Mouse (Mus musculus): ENCODE results near the gene Cand2. TPM values are rescaled to one million over a fixed set of nuclear protein-coding genes. Genes with fewer than 3 reads are reported as not detected.

Gene Cand2
- polyA plus RNA-seq, 1 experiment from 2014 or later, result 9.8 TPM

DNA sequence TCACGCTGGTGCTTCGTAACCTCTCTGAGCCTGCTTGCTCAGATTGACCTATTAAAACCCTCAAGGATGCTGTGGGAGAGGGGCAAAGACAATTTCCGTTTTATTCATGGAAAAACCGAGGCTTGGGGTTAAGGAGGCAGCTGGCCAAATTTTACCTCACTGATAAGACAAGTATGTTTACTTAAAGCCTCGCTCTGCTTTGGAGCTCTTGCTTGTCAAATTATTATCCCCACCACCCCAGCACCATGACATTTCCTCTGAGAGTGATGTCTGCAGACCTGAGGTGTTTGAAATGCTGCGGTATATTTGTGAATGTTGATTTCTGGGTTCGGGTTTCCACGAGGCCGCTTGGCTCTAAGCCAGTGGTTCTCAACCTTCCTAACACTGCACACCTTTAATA is 2.0 kb downstream of the Cand2 start:
- 75% methylated on average over 9 of the region's 9 CpGs for WGBS
- peak overlapping the region; percentile 87 for H3K4me2 ChIP-seq
- H3K4me1 ChIP-seq, result peaks cover 34% of the 10 kb centered on the region
- no peaks in the 10 kb centered on the region for H3K9me3 ChIP-seq (replicated peaks)
- H3K27ac ChIP-seq (replicated peaks), result 0 out of 2 replicates have a peak overlapping the region, but pooled peaks have one; percentile 23
- peak overlapping the region; percentile 69 for H3K4me3 ChIP-seq (replicated peaks)
- H3K36me3 ChIP-seq, result peaks cover 9% of the 10 kb centered on the region
- no peak for ATAC-seq (ENCODE audit: low FRiP score)
- no peak overlapping the region for H3K9ac ChIP-seq (replicated peaks)
- no peaks in the 10 kb centered on the region for H3K27me3 ChIP-seq (replicated peaks)

DNA sequence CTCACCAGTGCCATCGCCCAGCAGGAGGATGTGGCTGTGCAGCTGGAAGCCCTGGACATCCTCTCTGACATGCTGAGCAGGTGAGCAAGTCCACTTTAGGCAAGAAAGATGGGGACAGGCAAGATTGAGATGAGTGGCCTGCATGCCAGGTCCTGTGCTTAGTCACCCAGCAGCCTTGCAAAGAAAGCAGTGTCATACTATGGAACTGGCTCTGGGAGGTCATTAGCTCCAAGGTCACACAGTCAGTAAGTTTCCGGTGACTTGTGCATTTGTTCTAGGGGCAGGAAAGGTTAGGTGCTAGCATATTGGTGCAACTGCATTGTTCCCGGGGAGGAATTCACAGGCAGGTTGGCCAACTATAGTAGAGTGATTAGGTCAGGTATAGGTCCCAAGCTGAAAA is 8.4 kb downstream of the Cand2 start:
- 96% methylated on average over 3 of the region's 3 CpGs for WGBS
- H3K9me3 ChIP-seq (replicated peaks), result no peaks in the 10 kb centered on the region
- H3K36me3 ChIP-seq, result peaks cover 69% of the 10 kb centered on the region
- H3K27ac ChIP-seq (replicated peaks), result no peak overlapping the region
- H3K4me3 ChIP-seq (replicated peaks), result no peak overlapping the region
- no peaks in the 10 kb centered on the region for H3K27me3 ChIP-seq (replicated peaks)
- no peak overlapping the region for H3K9ac ChIP-seq (replicated peaks)
- no peaks in the 10 kb centered on the region for H3K4me1 ChIP-seq
- H3K4me2 ChIP-seq, result no peak overlapping the region
- ATAC-seq (ENCODE audit: low FRiP score), result no peak

- ATAC-seq (ENCODE audit: low FRiP score), result no peak
- Histone ChIP-seq H3K9ac (replicated peaks) (no peak overlapping the region), H3K36me3 (peaks cover 93% of the 10 kb centered on the region), H3K4me2 (no peak overlapping the region), H3K27ac (replicated peaks) (no peak overlapping the region), H3K4me1 (0 out of 2 replicates have a peak, but pooled peaks cover 4% of the 10 kb centered on the region), H3K9me3 (replicated peaks) (no peaks in the 10 kb centered on the region), H3K4me3 (replicated peaks) (no peak overlapping the region), H3K27me3 (replicated peaks) (no peaks in the 10 kb centered on the region)
- WGBS, result 86% methylated on average over 10 of the region's 10 CpGs
Measured at GRCm38 (mm10) chr6:115791016-115791415, 16.7 kb downstream of the Cand2 start.

DNA sequence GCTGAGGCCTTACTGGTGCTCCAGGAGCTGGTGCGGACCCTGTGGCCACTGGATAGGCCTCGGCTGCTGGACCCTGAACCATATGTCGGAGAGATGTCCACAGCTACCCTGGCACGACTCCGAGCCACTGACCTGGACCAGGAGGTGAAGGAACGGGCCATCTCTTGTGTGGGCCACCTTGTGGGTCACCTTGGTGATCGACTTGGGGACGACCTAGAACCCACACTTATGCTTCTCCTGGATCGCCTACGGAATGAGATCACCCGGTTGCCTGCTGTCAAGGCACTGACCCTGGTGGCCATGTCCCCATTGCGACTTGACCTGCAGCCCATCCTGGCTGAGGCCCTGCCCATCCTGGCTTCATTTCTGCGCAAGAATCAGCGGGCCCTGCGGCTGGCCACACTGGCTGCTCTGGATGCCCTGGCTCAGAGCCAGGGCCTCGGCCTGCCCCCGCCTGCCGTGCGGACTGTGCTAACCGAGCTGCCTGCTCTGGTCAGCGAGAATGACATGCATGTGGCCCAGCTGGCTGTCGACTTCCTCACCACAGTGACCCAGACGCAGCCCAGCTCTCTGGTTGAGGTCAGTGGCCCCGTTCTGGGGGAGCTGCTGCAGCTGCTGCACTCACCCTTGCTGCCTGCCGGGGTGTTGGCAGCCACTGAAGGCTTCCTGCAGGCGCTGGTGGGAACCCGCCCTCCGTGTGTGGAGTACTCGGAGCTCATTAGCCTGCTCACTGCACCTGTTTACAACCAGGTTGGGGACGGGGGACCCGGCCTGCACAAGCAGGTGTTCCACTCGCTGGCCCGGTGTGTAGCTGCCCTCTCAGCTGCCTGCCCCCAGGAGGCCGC is 17.7 kb downstream of the Cand2 start:
- Histone ChIP-seq H3K4me3 (replicated peaks) (no peak overlapping the region), H3K27me3 (replicated peaks) (no peaks in the 10 kb centered on the region), H3K4me2 (no peak overlapping the region), H3K27ac (replicated peaks) (no peak overlapping the region), H3K9ac (replicated peaks) (no peak overlapping the region), H3K9me3 (replicated peaks) (no peaks in the 10 kb centered on the region), H3K4me1 (0 out of 2 replicates have a peak, but pooled peaks cover 4% of the 10 kb centered on the region), H3K36me3 (peaks cover 93% of the 10 kb centered on the region)
- ATAC-seq (ENCODE audit: low FRiP score), result no peak
- 87% methylated on average over 34 of the region's 34 CpGs for WGBS

GRCm38 (mm10) chr6:115792691-115793215 is 18.4 kb downstream of the Cand2 start:
- peaks cover 93% of the 10 kb centered on the region for H3K36me3 ChIP-seq
- ATAC-seq (ENCODE audit: low FRiP score), result no peak
- no peak overlapping the region for H3K4me3 ChIP-seq (replicated peaks)
- H3K27ac ChIP-seq (replicated peaks), result no peak overlapping the region
- H3K27me3 ChIP-seq (replicated peaks), result no peaks in the 10 kb centered on the region
- H3K9ac ChIP-seq (replicated peaks), result no peak overlapping the region
- no peaks in the 10 kb centered on the region for H3K9me3 ChIP-seq (replicated peaks)
- 90% methylated on average over 21 of the region's 21 CpGs for WGBS
- 0 out of 2 replicates have a peak, but pooled peaks cover 4% of the 10 kb centered on the region for H3K4me1 ChIP-seq
- H3K4me2 ChIP-seq, result no peak overlapping the region

DNA sequence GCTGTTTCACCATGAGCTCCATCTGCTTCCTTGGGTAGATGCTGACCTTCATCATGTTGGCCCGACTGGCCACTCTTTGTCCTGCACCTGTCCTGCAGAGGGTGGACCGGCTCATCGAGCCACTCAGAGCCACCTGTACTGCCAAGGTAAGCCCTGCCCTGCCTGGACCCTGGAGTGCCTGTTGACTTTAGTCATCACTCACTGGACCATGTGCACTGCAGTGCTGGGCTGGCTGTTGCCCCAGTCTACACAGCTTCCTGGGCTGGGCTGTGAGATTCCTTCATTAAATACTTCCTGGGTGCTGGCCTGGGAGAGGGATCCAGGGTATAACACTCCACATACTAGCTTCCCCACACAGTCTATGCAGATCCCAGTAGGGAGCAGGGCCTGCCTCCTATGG is 27.5 kb downstream of the Cand2 start:
- H3K27me3 ChIP-seq (replicated peaks), result no peaks in the 10 kb centered on the region
- no peaks in the 10 kb centered on the region for H3K9me3 ChIP-seq (replicated peaks)
- no peak for ATAC-seq (ENCODE audit: low FRiP score)
- H3K36me3 ChIP-seq, result peaks cover 94% of the 10 kb centered on the region
- H3K4me2 ChIP-seq, result no peak overlapping the region
- no peak overlapping the region for H3K4me3 ChIP-seq (replicated peaks)
- H3K9ac ChIP-seq (replicated peaks), result no peak overlapping the region
- 96% methylated on average over 3 of the region's 3 CpGs for WGBS
- H3K4me1 ChIP-seq, result peaks cover 20% of the 10 kb centered on the region
- H3K27ac ChIP-seq (replicated peaks), result no peak overlapping the region

- no peak overlapping the region for H3K9ac ChIP-seq (replicated peaks)
- no peak overlapping the region for H3K4me2 ChIP-seq
- peaks cover 81% of the 10 kb centered on the region for H3K36me3 ChIP-seq
- 0 out of 2 replicates have a peak, but pooled peaks have one; percentile 35 for ATAC-seq (ENCODE audit: low FRiP score)
- no peak overlapping the region for H3K4me3 ChIP-seq (replicated peaks)
- 42% methylated on average over 16 of the region's 16 CpGs for WGBS
- no peaks in the 10 kb centered on the region for H3K27me3 ChIP-seq (replicated peaks)
- no peaks in the 10 kb centered on the region for H3K9me3 ChIP-seq (replicated peaks)
- H3K27ac ChIP-seq (replicated peaks), result 0 out of 2 replicates have a peak overlapping the region, but pooled peaks have one; percentile 18
- peaks cover 31% of the 10 kb centered on the region for H3K4me1 ChIP-seq
Measured at GRCm38 (mm10) chr6:115803541-115804382, 29.4 kb downstream of the Cand2 start.

GRCm38 (mm10) chr6:115804432-115805192 is 30.3 kb downstream of the Cand2 start:
- no peak overlapping the region for H3K4me3 ChIP-seq (replicated peaks)
- H3K9ac ChIP-seq (replicated peaks), result no peak overlapping the region
- H3K36me3 ChIP-seq, result peaks cover 72% of the 10 kb centered on the region
- H3K4me1 ChIP-seq, result peaks cover 31% of the 10 kb centered on the region
- no peak for ATAC-seq (ENCODE audit: low FRiP score)
- 62% methylated on average over 10 of the region's 10 CpGs for WGBS
- no peaks in the 10 kb centered on the region for H3K27me3 ChIP-seq (replicated peaks)
- no peak overlapping the region for H3K27ac ChIP-seq (replicated peaks)
- no peaks in the 10 kb centered on the region for H3K9me3 ChIP-seq (replicated peaks)
- H3K4me2 ChIP-seq, result no peak overlapping the region

GRCm38 (mm10) chr6:115807464-115808195 is 33.3 kb downstream of the Cand2 start:
- Histone ChIP-seq H3K4me1 (peaks cover 31% of the 10 kb centered on the region), H3K4me3 (replicated peaks) (peak overlapping the region; percentile 90), H3K27ac (replicated peaks) (peak overlapping the region; percentile 95), H3K36me3 (peaks cover 44% of the 10 kb centered on the region), H3K4me2 (peak overlapping the region; percentile 87), H3K9ac (replicated peaks) (peak overlapping the region; percentile 93), H3K27me3 (replicated peaks) (no peaks in the 10 kb centered on the region), H3K9me3 (replicated peaks) (no peaks in the 10 kb centered on the region)
- no peak for ATAC-seq (ENCODE audit: low FRiP score)
- 3% methylated on average over 15 of the region's 15 CpGs for WGBS

- Histone ChIP-seq H3K4me1 (peaks cover 31% of the 10 kb centered on the region), H3K9me3 (replicated peaks) (no peaks in the 10 kb centered on the region), H3K36me3 (peaks cover 40% of the 10 kb centered on the region), H3K27me3 (replicated peaks) (no peaks in the 10 kb centered on the region), H3K4me3 (replicated peaks) (peak overlapping the region; percentile 90), H3K27ac (replicated peaks) (peak overlapping the region; percentile 95), H3K4me2 (peak overlapping the region; percentile 87), H3K9ac (replicated peaks) (peak overlapping the region; percentile 93)
- WGBS, result under 1% methylated on average over 22 of the region's 22 CpGs
- ATAC-seq (ENCODE audit: low FRiP score), result peak; percentile 19; the same call in 1 of the 2 replicates
Measured at GRCm38 (mm10) chr6:115808196-115808487, 33.8 kb downstream of the Cand2 start.
